Mouse (Mus musculus): ENCODE results near the gene Stard3nl.

Gene Stard3nl

GRCm38 (mm10) chr13:19395688-19396354, at the start of gene Stard3nl:
Stard3nl (minus strand) TSS chr13:19395795.
- DNase-seq (ENCODE audit: low read depth), result peak; percentile 98

GRCm38 (mm10) chr13:19438040-19438439, 42.4 kb upstream of the Stard3nl start:
- DNase-seq (ENCODE audit: low read depth), result peak; percentile 56

- no peak for DNase-seq (ENCODE audit: low read depth)
These were observed 34.3 kb upstream of the Stard3nl start for GRCm38 (mm10) chr13:19429812-19430370.

GRCm38 (mm10) chr13:19428076-19428475, 32.5 kb upstream of the Stard3nl start:
- no peak for DNase-seq (ENCODE audit: low read depth)

- DNase-seq (ENCODE audit: low read depth), result no peak
These were observed 29.0 kb upstream of the Stard3nl start for GRCm38 (mm10) chr13:19424563-19424962.

- no peak for DNase-seq (ENCODE audit: low read depth)
These were observed 26.9 kb upstream of the Stard3nl start for GRCm38 (mm10) chr13:19422521-19422920.

- DNase-seq (ENCODE audit: low read depth), result peak; percentile 62
These were observed 22.4 kb upstream of the Stard3nl start for GRCm38 (mm10) chr13:19417885-19418521.

GRCm38 (mm10) chr13:19415894-19416531, 20.4 kb upstream of the Stard3nl start:
- no peak for DNase-seq (ENCODE audit: low read depth)

- DNase-seq (ENCODE audit: low read depth), result no peak
These were observed 19.7 kb upstream of the Stard3nl start for GRCm38 (mm10) chr13:19415337-19415736.

GRCm38 (mm10) chr13:19412334-19412939, 16.8 kb upstream of the Stard3nl start:
- DNase-seq (ENCODE audit: low read depth), result no peak

GRCm38 (mm10) chr13:19411886-19412285, 16.3 kb upstream of the Stard3nl start:
- DNase-seq (ENCODE audit: low read depth), result no peak

GRCm38 (mm10) chr13:19410694-19411093, 15.1 kb upstream of the Stard3nl start:
- DNase-seq (ENCODE audit: low read depth), result no peak

GRCm38 (mm10) chr13:19407953-19408352, 12.4 kb upstream of the Stard3nl start:
- DNase-seq (ENCODE audit: low read depth), result no peak

- no peak for DNase-seq (ENCODE audit: low read depth)
These were observed 9.0 kb upstream of the Stard3nl start for GRCm38 (mm10) chr13:19404623-19405022.

- DNase-seq (ENCODE audit: low read depth), result no peak
These were observed 552 bp downstream of the Stard3nl start for GRCm38 (mm10) chr13:19394798-19395687.

- no peak for DNase-seq (ENCODE audit: low read depth)
These were observed 1.4 kb downstream of the Stard3nl start for GRCm38 (mm10) chr13:19394171-19394570.

- DNase-seq (ENCODE audit: low read depth), result no peak
These were observed 1.9 kb downstream of the Stard3nl start for GRCm38 (mm10) chr13:19393731-19394130.

GRCm38 (mm10) chr13:19391608-19392007, 4.0 kb downstream of the Stard3nl start:
- no peak for DNase-seq (ENCODE audit: low read depth)

- no peak for DNase-seq (ENCODE audit: low read depth)
These were observed 5.3 kb downstream of the Stard3nl start for GRCm38 (mm10) chr13:19390296-19390695.

GRCm38 (mm10) chr13:19389896-19390295, 5.7 kb downstream of the Stard3nl start:
- DNase-seq (ENCODE audit: low read depth), result no peak

- no peak for DNase-seq (ENCODE audit: low read depth)
These were observed 6.2 kb downstream of the Stard3nl start for GRCm38 (mm10) chr13:19389434-19389833.

All from induced T-regulatory cell, adult 2 months (primary cell).